Mouse (Mus musculus) adrenal gland, postnatal 14 days (tissue): ENCODE results near the gene Bag3. TPM values are rescaled to one million over a fixed set of nuclear protein-coding genes. Genes with fewer than 3 reads are reported as not detected.

Experiments
- microRNA-seq, 2 experiments: library from miRNA; unstranded; fragments of <30 nt; microRNA quantifications; one replicate each; pipeline ENCODE4 v1.2.0; 2021
- total RNA-seq: library from RNA; stranded (reverse); gene quantifications from 2 replicates; pipeline ENCODE4 v1.2.3, GENCODE M21; 2021

Bag3 gene
- total RNA-seq, 1 experiment from 2014 or later = 192 TPM

Small RNA genes lying within 50 kb of the gene (microRNA-seq; reads per million reads assigned to microRNA genes)
- 0 reads per million in 2 experiments for gene Gm24365

Other genes starting within 250 kb of the Bag3 start
- gene BC017158, start 225.4 kb upstream of the Bag3 start, total RNA-seq = 25.9 and 26.3 TPM in 2 replicates
- gene Rgs10, start 104.9 kb upstream of the Bag3 start, total RNA-seq = 14.4 and 22.4 TPM in 2 replicates
- 92.5 and 95.3 TPM in 2 replicates for gene Tial1, start 61.9 kb upstream of the Bag3 start, total RNA-seq
- 18.7 and 24.1 TPM in 2 replicates for gene Inpp5f, start 87.7 kb downstream of the Bag3 start, total RNA-seq
- 41.9 and 42.2 TPM in 2 replicates for gene Mcmbp, start 216.9 kb downstream of the Bag3 start, total RNA-seq
- gene Sec23ip, start 221.3 kb downstream of the Bag3 start, total RNA-seq = 38.2 and 40.8 TPM in 2 replicates